Mouse (Mus musculus) ES-E14 (cell line): Measurements from ENCODE around the gene Rad51b. TPM values are rescaled to one million over a fixed set of nuclear protein-coding genes. Genes with fewer than 3 reads are reported as not detected.

ENCODE experiments used
- DNase-seq: peaks from one replicate; pipeline ENCODE4 v3.0.0-alpha.2; 2013; ENCODE audit warnings: low read depth, low spot score
- H3K27ac ChIP-seq: 2 replicates; pipeline ENCODE4 v1.5.1; 2012; ENCODE audit warnings: low read depth, mild to moderate bottlenecking, low read length, moderate library complexity, mixed read lengths; ENCODE audit not compliant: poor library complexity, insufficient read depth, severe bottlenecking
- H3K36me3 ChIP-seq: 2 replicates; pipeline ENCODE4 v1.6.1; 2012; ENCODE audit warnings: mild to moderate bottlenecking, low read length, moderate library complexity, mixed read lengths; ENCODE audit not compliant: control insufficient read depth, poor library complexity, insufficient read depth, severe bottlenecking
- H3K4me1 ChIP-seq, 2 experiments: fragments of 150-350 bp in 1 of 2; sonication (generic) in 1 of 2; 2 replicates each; pipeline ENCODE4 v1.6.1; 2012; ENCODE audit warnings: low read length in 2 of 2, mild to moderate bottlenecking in 1 of 2, mixed read lengths in 1 of 2; ENCODE audit not compliant: control insufficient read depth in 2 of 2, insufficient read depth in 2 of 2, poor library complexity in 1 of 2
- H3K4me3 ChIP-seq, 2 experiments: fragments of 150-350 bp in 1 of 2; sonication (generic) in 1 of 2; 2 replicates each; pipeline ENCODE4 v1.5.1; 2012; ENCODE audit warnings: low read length in 2 of 2, low read depth in 1 of 2, mild to moderate bottlenecking in 1 of 2, mixed read lengths in 1 of 2; ENCODE audit not compliant: insufficient read depth in 1 of 2, poor library complexity in 1 of 2, severe bottlenecking in 1 of 2
- H3K9ac ChIP-seq: 2 replicates; pipeline ENCODE4 v1.6.1; 2012; ENCODE audit warnings: low read depth, mild to moderate bottlenecking, low read length, mixed read lengths; ENCODE audit not compliant: poor library complexity, insufficient read depth, severe bottlenecking
- H3K9me3 ChIP-seq: fragments of 150-350 bp; sonication (generic); 2 replicates; pipeline ENCODE4 v1.6.1; 2012; ENCODE audit warnings: low read depth, mild to moderate bottlenecking, low read length; ENCODE audit not compliant: control insufficient read depth, insufficient read depth
- CHD2 ChIP-seq: IDR thresholded peaks from 2 replicates; pipeline ENCODE4 v1.6.1; 2014; ENCODE audit warnings: mild to moderate bottlenecking, low read depth, low read length, inconsistent platforms
- HCFC1 ChIP-seq: IDR thresholded peaks from 2 replicates; pipeline ENCODE4 v1.6.1; 2012; ENCODE audit warnings: low read length, inconsistent platforms, borderline replicate concordance; ENCODE audit not compliant: insufficient read depth
- MAFK ChIP-seq: IDR thresholded peaks from 2 replicates; pipeline ENCODE4 v1.6.1; 2014; ENCODE audit warnings: mild to moderate bottlenecking, low read depth, low read length, inconsistent platforms; ENCODE audit not compliant: insufficient read depth
- ZC3H11A ChIP-seq: IDR thresholded peaks from 2 replicates; pipeline ENCODE4 v1.6.1; 2012; ENCODE audit warnings: low read depth, mild to moderate bottlenecking, inconsistent platforms, low read length, borderline replicate concordance
- ZNF384 ChIP-seq: IDR thresholded peaks from 2 replicates; pipeline ENCODE4 v1.6.1; 2012; ENCODE audit warnings: low read depth, low read length, inconsistent platforms
- in situ Hi-C, 2 experiments: fragments of 600-800 bp; cut with MboI; formaldehyde crosslinking; loops; one replicate each; pipeline ENCODE4 v1.15.1; 2025; ENCODE audit warnings: low sequenced_read_pairs in 2 of 2, inconsistent platforms in 1 of 2; ENCODE audit not compliant: unreplicated experiment in 2 of 2
- total RNA-seq: library from RNA; depleted of rRNA; stranded (reverse); fragments of 300-350 nt; gene quantifications from 2 replicates; pipeline ENCODE4 v1.2.3, GENCODE M21; 2012

Rad51b gene
- total RNA-seq, 1 experiment = 6.7 TPM

DNA sequence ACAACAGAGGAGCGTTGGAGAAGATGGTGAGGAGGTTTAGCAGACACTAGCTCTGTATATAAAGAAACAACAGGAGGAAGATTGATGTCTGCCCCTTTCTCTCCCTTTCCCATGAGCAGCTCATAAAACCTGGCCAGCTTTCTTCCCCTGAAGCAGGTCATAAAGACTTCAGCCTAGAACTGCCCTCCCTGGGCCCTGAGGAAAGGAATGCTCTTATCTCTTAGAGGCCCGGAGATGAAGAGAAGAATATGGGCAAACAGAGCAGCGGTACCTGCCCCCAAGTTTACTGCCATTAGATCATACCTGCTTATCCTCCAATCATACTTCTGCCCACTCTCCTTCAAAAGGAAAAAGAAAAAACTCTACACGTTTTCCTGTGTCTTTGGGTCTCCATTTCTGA lies 519.2 kb downstream of the Rad51b start:
- H3K4me3 ChIP-seq = no peak overlapping the region
- in situ Hi-C loops = no loop called here
- TF ChIP-seq HCFC1 (no peak), CHD2 (no peak), MAFK (no peak), ZC3H11A (no peak), ZNF384 (no peak)

DNA sequence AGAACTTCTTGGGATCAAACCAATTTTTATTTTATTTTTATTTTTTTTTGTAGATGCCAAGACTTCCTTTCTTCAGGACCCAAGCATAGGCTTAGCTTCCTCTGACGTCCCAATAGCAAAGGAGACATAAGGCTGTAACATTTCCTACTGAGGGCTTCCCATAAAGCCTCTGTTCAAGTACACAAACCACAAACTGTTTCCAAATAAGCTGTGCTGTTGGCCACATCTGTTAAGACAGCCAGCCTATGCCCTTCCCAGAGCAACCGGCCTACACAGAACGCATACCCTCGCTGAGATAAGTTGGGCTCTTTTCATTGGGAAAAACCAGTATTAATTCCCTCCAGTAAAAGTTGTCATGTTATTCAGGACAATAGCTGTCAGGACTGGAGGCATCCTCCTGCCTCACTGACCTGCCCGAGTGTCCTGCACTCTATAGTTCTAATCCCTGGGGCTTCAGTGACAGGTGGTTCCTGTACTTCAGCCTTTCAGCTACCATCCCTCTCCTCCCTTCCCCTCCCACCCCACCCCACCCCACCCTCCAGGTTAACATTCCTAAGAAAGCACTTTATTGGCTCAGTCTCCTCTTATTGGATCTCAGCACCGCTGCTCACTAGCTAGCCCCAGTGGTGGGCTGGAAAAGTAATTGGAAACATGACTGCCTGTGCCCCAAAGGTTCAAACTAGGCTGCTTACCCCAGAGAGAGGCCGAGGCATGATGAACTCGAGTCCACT lies 523.3 kb downstream of the Rad51b start:
- no peaks in the 10 kb centered on the region for H3K9me3 ChIP-seq
- H3K36me3 ChIP-seq = no peaks in the 10 kb centered on the region
- in situ Hi-C loops = no loop called here
- H3K4me3 ChIP-seq = no peak overlapping the region
- H3K27ac ChIP-seq = no peak overlapping the region
- no peak overlapping the region for H3K9ac ChIP-seq
- peaks cover 0 to 1% of the 10 kb centered on the region in 2 experiments; a peak in 1 of 4 replicates for H3K4me1 ChIP-seq
- TF ChIP-seq ZC3H11A = no peak
- no peak for TF ChIP-seq HCFC1
- no peak for TF ChIP-seq ZNF384
- TF ChIP-seq MAFK = no peak
- no peak for TF ChIP-seq CHD2
- DNase-seq = no peak

More for the DNA sequence above, 519.2 kb downstream of the Rad51b start:
- Histone ChIP-seq H3K27ac (no peak overlapping the region), H3K36me3 (no peaks in the 10 kb centered on the region), H3K4me1 (peaks cover 1% of the 10 kb centered on the region in 2 experiments; a peak in 1 of 4 replicates), H3K9me3 (no peaks in the 10 kb centered on the region), H3K9ac (no peak overlapping the region)
- no peak for DNase-seq

DNA sequence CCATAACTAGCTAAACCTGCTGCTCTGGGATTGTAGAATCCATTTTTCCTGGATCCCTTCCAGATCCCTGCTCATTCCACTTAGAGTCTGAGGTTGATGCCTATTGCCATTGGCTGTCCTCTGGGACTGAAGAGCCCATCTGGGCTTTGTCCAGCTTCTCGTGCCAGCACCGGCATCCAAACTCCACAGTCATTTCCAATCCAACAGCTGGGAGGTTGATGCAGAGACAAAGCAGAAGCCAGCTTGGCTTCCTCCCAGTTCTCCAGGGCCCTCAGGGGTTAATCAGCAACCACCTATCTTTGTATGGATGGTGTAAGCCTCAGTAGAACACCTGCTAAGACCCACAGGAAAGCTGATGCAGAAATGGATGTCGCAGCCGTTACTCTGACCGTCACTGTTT lies 524.8 kb downstream of the Rad51b start:
- no peak for DNase-seq
- H3K27ac ChIP-seq = no peak overlapping the region
- in situ Hi-C loops = no loop called here

DNA sequence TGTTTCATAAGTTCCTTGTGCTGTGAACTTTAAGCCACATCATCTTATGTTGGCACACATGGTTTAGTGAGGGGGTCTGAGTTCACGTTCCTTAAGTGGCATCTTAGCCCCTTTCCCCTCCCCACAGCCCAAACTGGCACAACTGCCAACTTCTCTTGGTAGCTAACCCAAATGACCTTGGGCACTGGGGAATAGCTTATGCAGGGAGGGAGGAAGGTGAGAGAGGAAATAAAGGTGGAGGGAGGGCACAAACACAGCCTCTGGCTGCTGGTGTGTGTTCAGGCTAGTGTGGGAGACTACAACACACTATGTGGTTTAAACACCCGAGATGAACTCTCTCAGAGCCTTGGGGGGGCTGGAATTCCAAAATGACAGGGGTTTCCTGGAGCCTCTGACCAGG lies 525.3 kb downstream of the Rad51b start:
- Histone ChIP-seq H3K36me3 (no peaks in the 10 kb centered on the region), H3K9me3 (no peaks in the 10 kb centered on the region), H3K4me3 (no peak overlapping the region), H3K4me1 (peaks cover 0 to 1% of the 10 kb centered on the region in 2 experiments; a peak in 1 of 4 replicates), H3K27ac (no peak overlapping the region), H3K9ac (no peak overlapping the region)
- TF ChIP-seq HCFC1 (no peak), MAFK (no peak), ZNF384 (no peak), CHD2 (no peak), ZC3H11A (no peak)
- no peak for DNase-seq
- in situ Hi-C loops = no loop called here

More for the DNA sequence above, 524.8 kb downstream of the Rad51b start:
- H3K36me3 ChIP-seq = no peaks in the 10 kb centered on the region
- TF ChIP-seq ZNF384 = no peak
- H3K4me3 ChIP-seq = no peak overlapping the region
- H3K4me1 ChIP-seq = peaks cover 0 to 1% of the 10 kb centered on the region in 2 experiments; a peak in 1 of 4 replicates
- no peak overlapping the region for H3K9ac ChIP-seq
- H3K9me3 ChIP-seq = no peaks in the 10 kb centered on the region
